Comparison of ENCODE assay signal across 33 mouse cellular contexts in genomic region chr6:5027213-5027612, GRCm38 (mm10).
DNase-seq lines count a peak whose midpoint lies in the region; ATAC-seq and TF ChIP-seq lines count a peak whose summit lies in the region.
"Had no signal": no experiment of that assay in that cellular context is flagged by ENCODE, and none has a peak within 500 bp of the region (broad histone marks: within the 10 kb centered on the region; RNA-seq: fewer than 3 reads in every experiment).

No protein-coding gene starts in this region.

- TF ChIP-seq CTCF in kidney, adult 2 months (conservative IDR thresholded peaks at IDR 0.05; ENCODE audit: insufficient read depth, insufficient read length, low read depth, low read length): no peak

- H3K36me3 ChIP-seq in forebrain, embryonic 10.5 days (replicated peaks): 0 out of 2 replicates have a peak, but pooled peaks cover 2% of the 10 kb centered on the region
- H3K36me3 ChIP-seq in forebrain, embryonic 16.5 days (ENCODE audit: control insufficient read depth, insufficient read depth): no peaks in the 10 kb centered on the region
- no peaks in the 10 kb centered on the region for H3K36me3 ChIP-seq in hindbrain, embryonic 11.5 days (ENCODE audit: control insufficient read depth, insufficient read depth, low read length)
- H3K36me3 ChIP-seq in hindbrain, embryonic 13.5 days: no peaks in the 10 kb centered on the region
- H3K36me3 ChIP-seq in kidney, adult 2 months (ENCODE audit: control insufficient read depth, insufficient read depth, low read length): no peaks in the 10 kb centered on the region
- H3K36me3 ChIP-seq: embryonic facial prominence, embryonic 13.5 days; G1E; heart, embryonic 10.5 days; heart, embryonic 15.5 days; kidney, embryonic 15.5 days; limb, embryonic 15.5 days; liver, embryonic 13.5 days; neural tube, embryonic 13.5 days had no signal

- WGBS in forebrain, embryonic 10.5 days: 44% methylated on average over 2 of the region's 2 CpGs
- 52% methylated on average over 2 of the region's 2 CpGs for WGBS in forebrain, embryonic 16.5 days
- 59% methylated on average over 2 of the region's 2 CpGs for WGBS in hindbrain, embryonic 11.5 days
- WGBS in hindbrain, embryonic 13.5 days: 70% methylated on average over 2 of the region's 2 CpGs
- 97% methylated on average over 2 of the region's 2 CpGs for WGBS in kidney, adult 2 months

- no peak overlapping the region for H3K4me2 ChIP-seq in forebrain, embryonic 16.5 days (ENCODE audit: low read length)
- H3K4me2 ChIP-seq in hindbrain, embryonic 11.5 days (replicated peaks; ENCODE audit: low read depth, low read length): no peak overlapping the region
- H3K4me2 ChIP-seq in hindbrain, embryonic 13.5 days: no peak overlapping the region
- H3K4me2 ChIP-seq: embryonic facial prominence, embryonic 13.5 days; heart, embryonic 15.5 days; kidney, embryonic 15.5 days; limb, embryonic 15.5 days; liver, embryonic 13.5 days; neural tube, embryonic 13.5 days had no signal

- peaks cover 44% of the 10 kb centered on the region for H3K4me1 ChIP-seq in forebrain, embryonic 10.5 days
- peaks cover 3% of the 10 kb centered on the region; the same call in 1 of the 2 replicates for H3K4me1 ChIP-seq in forebrain, embryonic 16.5 days (replicated peaks; ENCODE audit: control insufficient read depth, insufficient read depth, low read length)
- H3K4me1 ChIP-seq in hindbrain, embryonic 11.5 days (replicated peaks; ENCODE audit: control insufficient read depth, insufficient read depth, low read length): peaks cover 2% of the 10 kb centered on the region; the same call in 1 of the 2 replicates
- peaks cover 22% of the 10 kb centered on the region for H3K4me1 ChIP-seq in hindbrain, embryonic 13.5 days (replicated peaks)
- H3K4me1 ChIP-seq in kidney, adult 2 months (ENCODE audit: control insufficient read depth, insufficient read depth, low read length): peaks cover 3% of the 10 kb centered on the region; the same call in 1 of the 2 replicates
- H3K4me1 ChIP-seq: limb, embryonic 15.5 days; liver, embryonic 13.5 days had no signal

- no peak for TF ChIP-seq POLR2A in kidney, adult 2 months (IDR thresholded peaks at IDR 0.05; ENCODE audit: low read depth, low read length)

- H3K27ac ChIP-seq in forebrain, embryonic 10.5 days: peak overlapping the region; percentile 61; the same call in 1 of the 2 replicates
- H3K27ac ChIP-seq in forebrain, embryonic 16.5 days (ENCODE audit: low read length): no peak overlapping the region
- no peak overlapping the region for H3K27ac ChIP-seq in hindbrain, embryonic 11.5 days (ENCODE audit: low read depth, low read length)
- H3K27ac ChIP-seq in hindbrain, embryonic 13.5 days: no peak overlapping the region; the same call in 1 of the 2 replicates
- no peak overlapping the region for H3K27ac ChIP-seq in kidney, adult 2 months (ENCODE audit: insufficient read depth, low read depth, low read length)
- H3K27ac ChIP-seq: embryonic facial prominence, embryonic 13.5 days; heart, embryonic 10.5 days; heart, embryonic 15.5 days; kidney, embryonic 15.5 days; layer of hippocampus, adult 2 months; left cerebral cortex, adult 2 months; limb, embryonic 15.5 days; liver, embryonic 13.5 days; neural tube, embryonic 13.5 days had no signal

- H3K9me3 ChIP-seq in forebrain, embryonic 10.5 days: no peaks in the 10 kb centered on the region
- H3K9me3 ChIP-seq in forebrain, embryonic 16.5 days (ENCODE audit: control insufficient read depth, low read length): no peaks in the 10 kb centered on the region
- no peaks in the 10 kb centered on the region for H3K9me3 ChIP-seq in hindbrain, embryonic 11.5 days (ENCODE audit: control insufficient read depth, low read length)
- no peaks in the 10 kb centered on the region for H3K9me3 ChIP-seq in hindbrain, embryonic 13.5 days
- H3K9me3 ChIP-seq: embryonic facial prominence, embryonic 13.5 days; G1E; heart, embryonic 10.5 days; heart, embryonic 15.5 days; kidney, embryonic 15.5 days; limb, embryonic 15.5 days; liver, embryonic 13.5 days; megakaryocyte, embryonic 14.5 days; neural tube, embryonic 13.5 days had no signal

- no peak overlapping the region for H3K4me3 ChIP-seq in forebrain, embryonic 10.5 days
- H3K4me3 ChIP-seq in forebrain, embryonic 16.5 days (replicated peaks; ENCODE audit: low read length): no peak overlapping the region
- no peak overlapping the region for H3K4me3 ChIP-seq in hindbrain, embryonic 11.5 days (ENCODE audit: low read depth, low read length)
- H3K4me3 ChIP-seq in hindbrain, embryonic 13.5 days: no peak overlapping the region
- H3K4me3 ChIP-seq in kidney, adult 2 months (ENCODE audit: insufficient read depth, low read depth, low read length): no peak overlapping the region
- H3K4me3 ChIP-seq: embryonic facial prominence, embryonic 13.5 days; heart, embryonic 10.5 days; heart, embryonic 15.5 days; kidney, embryonic 15.5 days; layer of hippocampus, adult 2 months; left cerebral cortex, adult 2 months; limb, embryonic 15.5 days; liver, embryonic 13.5 days; megakaryocyte, embryonic 14.5 days; neural tube, embryonic 13.5 days had no signal

- no peaks in the 10 kb centered on the region for H3K27me3 ChIP-seq in forebrain, embryonic 10.5 days (ENCODE audit: poor library complexity, severe bottlenecking)
- no peaks in the 10 kb centered on the region for H3K27me3 ChIP-seq in forebrain, embryonic 16.5 days (replicated peaks; ENCODE audit: control insufficient read depth, insufficient read depth, low read length)
- no peaks in the 10 kb centered on the region for H3K27me3 ChIP-seq in hindbrain, embryonic 11.5 days (ENCODE audit: control insufficient read depth, insufficient read depth, low read length)
- no peaks in the 10 kb centered on the region for H3K27me3 ChIP-seq in hindbrain, embryonic 13.5 days
- H3K27me3 ChIP-seq in kidney, adult 2 months (replicated peaks; ENCODE audit: control insufficient read depth, insufficient read depth, low read length): no peaks in the 10 kb centered on the region
- H3K27me3 ChIP-seq: CH12.LX; embryonic facial prominence, embryonic 13.5 days; heart, embryonic 15.5 days; kidney, embryonic 15.5 days; limb, embryonic 15.5 days; liver, embryonic 13.5 days; neural tube, embryonic 13.5 days had no signal

- no peak overlapping the region for H3K9ac ChIP-seq in forebrain, embryonic 16.5 days (replicated peaks; ENCODE audit: low read depth, low read length)
- H3K9ac ChIP-seq in hindbrain, embryonic 11.5 days (ENCODE audit: low read depth, low read length): no peak overlapping the region
- no peak overlapping the region for H3K9ac ChIP-seq in hindbrain, embryonic 13.5 days
- H3K9ac ChIP-seq: embryonic facial prominence, embryonic 13.5 days; heart, embryonic 15.5 days; kidney, embryonic 15.5 days; limb, embryonic 15.5 days; liver, embryonic 13.5 days; neural tube, embryonic 13.5 days had no signal

- no peak for DNase-seq in forebrain, embryonic 10.5 days (ENCODE audit: extremely low spot score, low spot score)
- no peak for DNase-seq in hindbrain, embryonic 11.5 days (ENCODE audit: low spot score)
- DNase-seq in retina, postnatal 1 day: peak; percentile 55
- DNase-seq in retina, embryonic 14.5 days (ENCODE audit: low spot score): no peak
- no peak for DNase-seq in gastrocnemius, postnatal 10 days
- DNase-seq in kidney, adult 2 months: no peak
- DNase-seq: cerebellum, adult 11 months; cerebellum, adult 9-10 months; cerebellum, postnatal 36 days; gastrocnemius, postnatal 14 days; heart, postnatal 4 days; kidney, adult 11 months; kidney, postnatal 36 days; liver, embryonic 13.5 days; lung, adult 18-20 months; lung, postnatal 4 days; right cerebral cortex, postnatal 14 days; thymus, postnatal 4 days had no signal

- no peak for ATAC-seq in forebrain, embryonic 16.5 days
- 0 out of 2 replicates have a peak, but pooled peaks have one; percentile 30 for ATAC-seq in hindbrain, embryonic 11.5 days (ENCODE audit: low FRiP score)
- no peak for ATAC-seq in hindbrain, embryonic 13.5 days (ENCODE audit: low FRiP score)
- ATAC-seq: inflammation-experienced regulatory T-cells, adult 6 months; lung, postnatal 0 days had no signal
